Mouse (Mus musculus): ENCODE results near the gene Ppdpf.

DNA sequence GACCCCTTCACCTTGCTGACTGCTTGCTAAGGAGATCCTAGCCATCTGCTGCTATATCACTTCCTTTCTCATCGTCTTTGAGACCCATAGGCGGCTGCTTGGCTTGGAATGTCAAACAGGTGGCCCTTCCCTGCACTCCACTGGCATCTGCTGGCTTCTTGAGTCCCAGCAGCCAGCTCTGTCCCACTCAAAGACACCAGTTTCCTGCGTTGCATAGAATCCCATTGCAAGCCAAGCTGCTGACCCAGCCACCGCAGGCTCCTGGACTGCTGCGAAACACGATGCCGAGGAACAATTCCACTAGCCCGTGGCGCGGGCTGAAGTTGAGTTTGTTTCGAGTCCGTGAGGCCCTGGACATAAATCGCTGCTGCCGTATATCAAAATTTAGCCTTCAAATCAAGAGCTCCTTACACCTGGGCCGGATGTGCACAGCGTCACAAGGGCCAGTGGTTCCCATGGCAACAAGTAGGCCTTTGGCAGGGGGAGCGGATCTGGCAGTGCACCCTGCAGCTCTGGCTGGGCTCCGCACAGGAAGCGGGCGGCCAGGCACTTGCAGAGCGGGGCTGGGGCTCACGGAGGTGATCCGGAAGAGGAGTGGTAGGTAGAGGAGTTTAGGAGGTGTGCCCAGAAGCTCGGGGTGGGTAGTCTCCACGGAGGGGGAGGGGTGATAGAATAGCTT lies 32.6 kb downstream of the Ppdpf start, which contains the start of gene Fndc11:
- no peak for TF ChIP-seq CTCF (IDR thresholded peaks at IDR 0.05; ENCODE audit: borderline replicate concordance, insufficient read depth, low read length)
- no peak for TF ChIP-seq POLR2A (IDR thresholded peaks at IDR 0.05; ENCODE audit: low read depth, low read length)

Measured in embryonic fibroblast, embryonic 13.5 days (primary cell).